Mouse (Mus musculus): Measurements from ENCODE around the gene Gm5890. TPM values are rescaled to one million over a fixed set of nuclear protein-coding genes. Genes with fewer than 3 reads are reported as not detected.

Gm5890 gene
- polyA plus RNA-seq (2017; shearing (Covaris generic)), result not detected

GRCm38 (mm10) chr7:20262734-20263133 lies at the start of gene Gm5890:
Gene Gm5890 (minus strand): TSS chr7:20262834.

GRCm38 (mm10) chr7:20233728-20234127 lies 28.9 kb downstream of the Gm5890 start, which contains the start of gene Gm4498:
Gene Gm4498 (minus strand): TSS chr7:20233828.

Other genes starting within 250 kb of the Gm5890 start
- gene Vmn1r91, start 163.2 kb downstream of the Gm5890 start, polyA plus RNA-seq (2017; shearing (Covaris generic)), result 0.87 TPM
- not detected for gene Gm16442, start 140.3 kb downstream of the Gm5890 start, polyA plus RNA-seq (2017; shearing (Covaris generic))
- gene Vmn1r93, start 123.7 kb downstream of the Gm5890 start, polyA plus RNA-seq (2017; shearing (Covaris generic)), result not detected
- not detected for gene Vmn1r94, start 94.5 kb downstream of the Gm5890 start, polyA plus RNA-seq (2017; shearing (Covaris generic))
- 0.55 TPM for gene Vmn1r95, start 69.1 kb downstream of the Gm5890 start, polyA plus RNA-seq (2017; shearing (Covaris generic))
- gene Gm6164, start 57.2 kb downstream of the Gm5890 start, polyA plus RNA-seq (2017; shearing (Covaris generic)), result not detected
- not detected for gene Gm4498, start 29.0 kb downstream of the Gm5890 start, polyA plus RNA-seq (2017; shearing (Covaris generic))
- gene Gm4133, start 71.2 kb upstream of the Gm5890 start, polyA plus RNA-seq (2017; shearing (Covaris generic)), result not detected
- gene Gm5728, start 112.6 kb upstream of the Gm5890 start, polyA plus RNA-seq (2017; shearing (Covaris generic)), result not detected
- not detected for gene Vmn1r100, start 155.1 kb upstream of the Gm5890 start, polyA plus RNA-seq (2017; shearing (Covaris generic))
- not detected for gene Vmn1r101, start 179.8 kb upstream of the Gm5890 start, polyA plus RNA-seq (2017; shearing (Covaris generic))
- 1.2 TPM for gene Gm10670, start 212.1 kb upstream of the Gm5890 start, polyA plus RNA-seq (2017; shearing (Covaris generic))
- gene Vmn1r103, start 247.7 kb upstream of the Gm5890 start, polyA plus RNA-seq (2017; shearing (Covaris generic)), result not detected